11 mouse cellular contexts compared by ENCODE assay signal in genomic region chr1:162871701-162872311, GRCm38 (mm10). TPM values are rescaled to one million over a fixed set of nuclear protein-coding genes. Genes with fewer than 3 reads are reported as not detected.
DNase-seq lines count a peak whose midpoint lies in the region; ATAC-seq and TF ChIP-seq lines count a peak whose summit lies in the region.
"Had no signal": no experiment of that assay in that cellular context is flagged by ENCODE, and none has a peak within 500 bp of the region (broad histone marks: within the 10 kb centered on the region; RNA-seq: fewer than 3 reads in every experiment).

No protein-coding gene starts in this region.

- H3K27ac ChIP-seq in liver, adult 2 months (replicated peaks; ENCODE audit: insufficient read depth, low read depth, low read length) = no peak overlapping the region
- H3K27ac ChIP-seq in kidney, adult 2 months (ENCODE audit: insufficient read depth, low read depth, low read length) = peak overlapping the region; percentile 96
- 0 out of 2 replicates have a peak overlapping the region, but pooled peaks have one; percentile 62 for H3K27ac ChIP-seq in neural tube, embryonic 11.5 days (ENCODE audit: low read depth, low read length)
- H3K27ac ChIP-seq: layer of hippocampus, adult 2 months had no signal

- peaks cover 12% of the 10 kb centered on the region; the same call in 1 of the 2 replicates for H3K4me1 ChIP-seq in liver, adult 2 months (ENCODE audit: control insufficient read depth, insufficient read depth, low read length)
- peaks cover 10% of the 10 kb centered on the region; the same call in 1 of the 2 replicates for H3K4me1 ChIP-seq in kidney, adult 2 months (ENCODE audit: control insufficient read depth, insufficient read depth, low read length)
- no peaks in the 10 kb centered on the region for H3K4me1 ChIP-seq in neural tube, embryonic 11.5 days (ENCODE audit: control insufficient read depth, insufficient read depth, low read length)

- H3K36me3 ChIP-seq in liver, adult 2 months (ENCODE audit: control insufficient read depth, insufficient read depth, low read length) = no peaks in the 10 kb centered on the region
- H3K36me3 ChIP-seq in kidney, adult 2 months (ENCODE audit: control insufficient read depth, insufficient read depth, low read length) = no peaks in the 10 kb centered on the region
- no peaks in the 10 kb centered on the region for H3K36me3 ChIP-seq in neural tube, embryonic 11.5 days (ENCODE audit: control insufficient read depth, insufficient read depth, low read length)

- H3K4me3 ChIP-seq in liver, adult 2 months (ENCODE audit: insufficient read depth, low read depth, low read length) = no peak overlapping the region
- no peak overlapping the region for H3K4me3 ChIP-seq in kidney, adult 2 months (ENCODE audit: insufficient read depth, low read depth, low read length)
- H3K4me3 ChIP-seq in neural tube, embryonic 11.5 days (ENCODE audit: low read depth, low read length) = no peak overlapping the region
- H3K4me3 ChIP-seq: layer of hippocampus, adult 2 months had no signal

- 10% methylated on average over 9 of the region's 9 CpGs for WGBS in liver, adult 2 months
- 10% methylated on average over 9 of the region's 9 CpGs for WGBS in kidney, adult 2 months
- 50% methylated on average over 9 of the region's 9 CpGs for WGBS in neural tube, embryonic 11.5 days

- peak; percentile 83 for DNase-seq in liver, adult 2 months (ENCODE audit: extremely low read depth, low read depth, low spot score)
- DNase-seq in liver = no peak
- DNase-seq in embryo, embryonic 9.5 days (ENCODE audit: extremely low spot score) = peak; percentile 16
- peak; percentile 81 for DNase-seq in kidney, adult 2 months
- peak; percentile 28 for DNase-seq in neural tube, embryonic 11.5 days (ENCODE audit: low spot score)
- DNase-seq: gastrocnemius, postnatal 10 days; thymus, adult 18-20 months had no signal

- no peak overlapping the region for H3K4me2 ChIP-seq in neural tube, embryonic 11.5 days (ENCODE audit: low read depth)

- ATAC-seq in neural tube, embryonic 11.5 days (ENCODE audit: insufficient read depth, low FRiP score, low TSS enrichment) = no peak
- ATAC-seq in CD4-positive, CD25-positive, alpha-beta regulatory T cell, adult 4 months = no peak
- ATAC-seq in erythroid progenitor cell, adult 5-6 weeks (replicated peaks; ENCODE audit: low FRiP score, poor library complexity, severe bottlenecking) = no peak

- TF ChIP-seq CTCF in liver, adult 2 months (IDR thresholded peaks at IDR 0.05; ENCODE audit: low read depth, low read length) = no peak
- TF ChIP-seq CTCF in kidney, adult 2 months (conservative IDR thresholded peaks at IDR 0.05; ENCODE audit: insufficient read depth, insufficient read length, low read depth, low read length) = no peak

- no peak overlapping the region for H3K9ac ChIP-seq in liver, adult 2 months (ENCODE audit: low read depth, low read length)
- H3K9ac ChIP-seq in neural tube, embryonic 11.5 days (ENCODE audit: low read length) = no peak overlapping the region

- no peaks in the 10 kb centered on the region for H3K79me2 ChIP-seq in liver, adult 2 months (ENCODE audit: control insufficient read depth, insufficient read depth, low read length)

- TF ChIP-seq POLR2A in liver, adult 2 months (IDR thresholded peaks at IDR 0.05; ENCODE audit: extremely low read depth, insufficient read depth, low read length) = no peak
- TF ChIP-seq POLR2A in kidney, adult 2 months (IDR thresholded peaks at IDR 0.05; ENCODE audit: low read depth, low read length) = no peak

- no peaks in the 10 kb centered on the region for H3K9me3 ChIP-seq in neural tube, embryonic 11.5 days (ENCODE audit: control insufficient read depth, low read length)

- no peaks in the 10 kb centered on the region for H3K27me3 ChIP-seq in liver, adult 2 months (ENCODE audit: control insufficient read depth, insufficient read depth, low read length)
- H3K27me3 ChIP-seq in kidney, adult 2 months (replicated peaks; ENCODE audit: control insufficient read depth, insufficient read depth, low read length) = no peaks in the 10 kb centered on the region
- H3K27me3 ChIP-seq in neural tube, embryonic 11.5 days (ENCODE audit: control insufficient read depth, insufficient read depth, low read length) = no peaks in the 10 kb centered on the region

RNA-seq across cellular contexts. Expression of gene Fmo1, which starts 5.4 kb away (rescaled TPM):
- 187 and 242 TPM in 2 replicates for total RNA-seq in liver, adult 2 months (2014; rRNA removed)
- polyA plus RNA-seq in liver, adult 2 months (2012; rRNA removed) = 152 and 171 TPM in 2 replicates
- polyA plus RNA-seq in kidney, adult 2 months (2012; rRNA removed) = 488 and 529 TPM in 2 replicates
- 5.0 and 5.2 TPM in 2 replicates for polyA plus RNA-seq in neural tube, embryonic 11.5 days (2014; fragmentation: Nextera tagmentation; extraction: Ambion mirVana)
- under 1 TPM; 0.22 to 0.72 TPM for polyA plus RNA-seq in CD4-positive, CD25-positive, alpha-beta regulatory T cell, adult 4 months (2017; shearing (Covaris generic))
- total RNA-seq in erythroid progenitor cell, adult 5-6 weeks (2015; ENCODE audit: low replicate concordance) = 2.9 TPM in 1 of 2 replicates, not detected in the other
- total RNA-seq in erythroid progenitor cell, adult 5-6 weeks (2017; ENCODE audit: low replicate concordance) = 1.3 TPM in 1 of 2 replicates, not detected in the other

RNA-seq across cellular contexts. Expression of gene Fmo2, which starts 26.7 kb away (rescaled TPM):
- 49.1 and 52.6 TPM in 2 replicates for total RNA-seq in liver, adult 2 months (2014; rRNA removed)
- polyA plus RNA-seq in liver, adult 2 months (2012; rRNA removed) = 7.8 and 10.4 TPM in 2 replicates
- 116 and 161 TPM in 2 replicates for polyA plus RNA-seq in kidney, adult 2 months (2012; rRNA removed)
- 0.19 TPM in 1 of 2 replicates, not detected in the other for polyA plus RNA-seq in neural tube, embryonic 11.5 days (2014; fragmentation: Nextera tagmentation; extraction: Ambion mirVana)
- not detected for polyA plus RNA-seq in CD4-positive, CD25-positive, alpha-beta regulatory T cell, adult 4 months (2017; shearing (Covaris generic))
- total RNA-seq in erythroid progenitor cell, adult 5-6 weeks (2015; ENCODE audit: low replicate concordance) = 2.2 TPM in 1 of 2 replicates, not detected in the other
- total RNA-seq in erythroid progenitor cell, adult 5-6 weeks (2017; ENCODE audit: low replicate concordance) = 0.68 TPM in 1 of 2 replicates, not detected in the other
- total RNA-seq: MEL had no signal

RNA-seq across cellular contexts. Expression of gene Fmo4, which starts 58.0 kb away (rescaled TPM):
- 14.4 and 16.2 TPM in 2 replicates for total RNA-seq in liver, adult 2 months (2014; rRNA removed)
- 7.7 and 8.1 TPM in 2 replicates for polyA plus RNA-seq in liver, adult 2 months (2012; rRNA removed)
- polyA plus RNA-seq in kidney, adult 2 months (2012; rRNA removed) = 28.0 and 29.6 TPM in 2 replicates
- 0.28 and 0.65 TPM in 2 replicates for polyA plus RNA-seq in neural tube, embryonic 11.5 days (2014; fragmentation: Nextera tagmentation; extraction: Ambion mirVana)
- not detected for polyA plus RNA-seq in CD4-positive, CD25-positive, alpha-beta regulatory T cell, adult 4 months (2017; shearing (Covaris generic))
- total RNA-seq in erythroid progenitor cell, adult 5-6 weeks (2015; ENCODE audit: low replicate concordance) = not detected in 2 replicates
- not detected in 2 replicates for total RNA-seq in erythroid progenitor cell, adult 5-6 weeks (2017; ENCODE audit: low replicate concordance)
- total RNA-seq: layer of hippocampus, adult 2 months; MEL had no signal

Comparison
In these comparisons a context has a peak if more than half of its experiments do, and no peak if none do; other contexts are left out.
1. RNA of gene Fmo1, which starts 5.4 kb away (polyA plus RNA-seq): 488 to 529 TPM in kidney, adult 2 months and 152 to 171 TPM in liver, adult 2 months; 5.0 to 5.2 TPM in neural tube, embryonic 11.5 days and 0.22 to 0.72 TPM in CD4-positive, CD25-positive, alpha-beta regulatory T cell, adult 4 months; every median in the first group is over 10 times any median in the second.
2. RNA of gene Fmo2, which starts 26.7 kb away (polyA plus RNA-seq): 116 to 161 TPM in kidney, adult 2 months; 7.8 to 10.4 TPM in liver, adult 2 months, 0.19 TPM in neural tube, embryonic 11.5 days and not detected in CD4-positive, CD25-positive, alpha-beta regulatory T cell, adult 4 months; every median in the first group is over 10 times any median in the second.